Mouse (Mus musculus) embryonic fibroblast, embryonic 13.5 days (primary cell): ENCODE results near the gene Vwa2.

Source experiments
- CTCF ChIP-seq: IDR thresholded peaks from 2 replicates; pipeline ENCODE4 v1.5.1; 2011; ENCODE audit warnings: mild to moderate bottlenecking, control low read depth, low read length, moderate library complexity, borderline replicate concordance; ENCODE audit not compliant: insufficient read depth
- POLR2A ChIP-seq: IDR thresholded peaks from 2 replicates; pipeline ENCODE4 v1.6.1; 2011; ENCODE audit warnings: low read depth, mild to moderate bottlenecking, control low read depth, low read length, moderate library complexity

DNA sequence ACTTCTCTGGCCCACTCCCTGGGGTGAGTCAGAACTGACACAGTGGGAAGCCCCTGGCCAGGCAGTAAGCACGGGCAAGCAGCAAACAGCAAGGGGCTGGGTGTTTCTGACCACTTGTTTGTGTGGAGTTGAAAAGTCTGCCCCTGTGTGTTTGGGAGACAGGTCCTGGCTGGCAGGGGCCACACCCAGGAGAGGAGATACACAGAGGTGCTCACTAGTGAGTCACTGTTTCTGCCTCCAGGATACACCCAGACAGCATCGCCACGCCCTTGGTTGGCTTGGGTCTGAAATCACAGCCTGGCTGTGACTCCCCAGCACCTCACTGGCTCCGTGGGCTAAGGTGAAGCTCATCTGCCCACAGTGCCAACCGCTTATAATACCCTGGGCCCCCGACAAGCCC, 61.1 kb downstream of the Vwa2 start:
- TF ChIP-seq POLR2A = no peak
- TF ChIP-seq CTCF = no peak
